Comparison of ENCODE assay signal across 8 mouse cellular contexts in the genomic region with DNA sequence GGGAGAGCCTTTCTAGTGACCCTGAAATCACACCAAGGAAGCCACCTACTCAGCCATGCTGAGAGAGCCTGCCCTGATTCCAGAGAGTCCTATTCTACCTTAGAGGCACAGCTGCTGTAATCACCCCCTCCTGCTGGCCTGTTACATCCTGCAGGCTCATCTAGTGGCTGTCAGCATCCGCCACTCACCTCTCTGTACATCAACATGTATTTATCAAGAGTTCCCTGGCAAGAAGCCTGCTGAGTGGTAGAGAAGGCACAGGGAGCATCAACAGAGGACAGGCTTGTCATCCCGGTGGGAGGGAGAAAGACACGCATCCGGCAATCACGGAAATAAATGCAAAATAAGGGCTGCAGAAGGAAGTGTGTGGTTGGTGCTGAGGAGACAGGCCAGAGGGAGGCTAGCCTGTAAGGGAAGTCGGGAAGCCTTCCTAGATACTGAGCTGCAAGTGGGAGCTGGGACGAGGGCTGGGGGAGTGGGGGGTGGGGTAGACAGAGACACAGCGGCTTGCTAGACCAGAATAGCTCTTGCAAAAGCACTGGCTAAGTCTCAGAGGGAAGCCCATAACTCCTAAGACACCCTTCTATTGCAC.
DNase-seq lines count a peak whose midpoint lies in the region; ATAC-seq and TF ChIP-seq lines count a peak whose summit lies in the region.

No protein-coding gene starts in this region.

- 4% methylated on average over 8 of the region's 8 CpGs for WGBS in heart, embryonic 14.5 days
- WGBS in liver, embryonic 14.5 days (ENCODE audit: insufficient replicate concordance) = 24% methylated on average over 8 of the region's 8 CpGs

- peaks cover 45% of the 10 kb centered on the region for H3K4me1 ChIP-seq in E14TG2a.4 (replicated peaks; ENCODE audit: low read depth, low read length)
- H3K4me1 ChIP-seq in heart, embryonic 14.5 days (ENCODE audit: control insufficient read depth in 2 of 2, insufficient read depth in 2 of 2, low read length in 2 of 2) = peaks cover 19 to 29% of the 10 kb centered on the region in 2 experiments
- peaks cover 0 to 5% of the 10 kb centered on the region in 2 experiments; a peak in 2 of 4 replicates for H3K4me1 ChIP-seq in liver, embryonic 14.5 days (replicated peaks; ENCODE audit: control insufficient read depth in 2 of 2, insufficient read depth in 2 of 2, low read length in 1 of 2)

- intact Hi-C loops in gastrocnemius, adult 2 months (cut with DNase I) = loop anchor here (5.0 kb wide), 1 partner anchor 60 kb away; no protein-coding TSS in a partner anchor

- H3K4me2 ChIP-seq in heart, embryonic 14.5 days (ENCODE audit: low read length) = peak overlapping the region; percentile 27
- no peak overlapping the region for H3K4me2 ChIP-seq in liver, embryonic 14.5 days (ENCODE audit: low read depth)

- no peak for TF ChIP-seq EP300 in liver, embryonic 14.5 days (IDR thresholded peaks at IDR 0.05; ENCODE audit: low read depth)

- no peaks in the 10 kb centered on the region for H3K9me3 ChIP-seq in E14TG2a.4 (ENCODE audit: low read length)
- no peaks in the 10 kb centered on the region for H3K9me3 ChIP-seq in heart, embryonic 14.5 days (ENCODE audit: control insufficient read depth, low read length)
- no peaks in the 10 kb centered on the region for H3K9me3 ChIP-seq in liver, embryonic 14.5 days (ENCODE audit: control insufficient read depth, low read length)

- peaks cover 7% of the 10 kb centered on the region for H3K27me3 ChIP-seq in E14TG2a.4 (ENCODE audit: insufficient read depth, low read length)
- H3K27me3 ChIP-seq in heart, embryonic 14.5 days (ENCODE audit: control insufficient read depth, insufficient read depth, low read length) = no peaks in the 10 kb centered on the region
- no peaks in the 10 kb centered on the region for H3K27me3 ChIP-seq in liver, embryonic 14.5 days (ENCODE audit: control insufficient read depth, insufficient read depth, low read length)

- H3K9ac ChIP-seq in heart, embryonic 14.5 days (ENCODE audit: low read length) = no peak overlapping the region; the same call in 1 of the 2 replicates
- H3K9ac ChIP-seq in liver, embryonic 14.5 days (replicated peaks) = no peak overlapping the region

- peak overlapping the region; percentile 80 for H3K27ac ChIP-seq in gastrocnemius, adult 2 months
- peak overlapping the region; percentile 51 to 58 for H3K27ac ChIP-seq in heart, embryonic 14.5 days (replicated peaks in 1 of 2; ENCODE audit: control insufficient read depth in 1 of 2, insufficient read depth in 1 of 2, low read depth in 2 of 2, low read length in 2 of 2)
- no peak overlapping the region for H3K27ac ChIP-seq in liver, embryonic 14.5 days

- TF ChIP-seq CTCF in gastrocnemius, adult 2 months (IDR thresholded peaks at IDR 0.05) = no peak
- no peak for TF ChIP-seq CTCF in E14TG2a.4 (conservative IDR thresholded peaks at IDR 0.05; ENCODE audit: low read length)
- no peak for TF ChIP-seq CTCF in liver, embryonic 14.5 days (IDR thresholded peaks at IDR 0.05; ENCODE audit: low read depth)

- H3K4me3 ChIP-seq in gastrocnemius, adult 2 months = no peak overlapping the region
- peak overlapping the region; percentile 56 for H3K4me3 ChIP-seq in E14TG2a.4 (replicated peaks; ENCODE audit: low read length)
- H3K4me3 ChIP-seq in heart, embryonic 14.5 days (ENCODE audit: control insufficient read depth in 1 of 2, insufficient read depth in 1 of 2, low read depth in 1 of 2, low read length in 2 of 2) = no peak overlapping the region
- H3K4me3 ChIP-seq in liver, embryonic 14.5 days (ENCODE audit: insufficient read depth in 1 of 2, low read depth in 2 of 2, low read length in 2 of 2) = no peak overlapping the region

- no peaks in the 10 kb centered on the region for H3K36me3 ChIP-seq in E14TG2a.4 (ENCODE audit: insufficient read depth, low read length)
- no peaks in the 10 kb centered on the region for H3K36me3 ChIP-seq in heart, embryonic 14.5 days (ENCODE audit: control insufficient read depth, insufficient read depth, low read length)
- no peaks in the 10 kb centered on the region for H3K36me3 ChIP-seq in liver, embryonic 14.5 days (replicated peaks; ENCODE audit: control insufficient read depth, insufficient read depth, low read depth)

- peak; percentile 53 for ATAC-seq in heart, embryonic 14.5 days (ENCODE audit: insufficient number of reproducible peaks, insufficient read depth, low FRiP score, low read depth)
- peak; percentile 33; the same call in 1 of the 2 replicates for ATAC-seq in liver, embryonic 14.5 days (ENCODE audit: insufficient read depth)
- no peak for ATAC-seq in erythroblast, adult 5-6 weeks (replicated peaks; ENCODE audit: low FRiP score, poor library complexity, severe bottlenecking)

- no peak for DNase-seq in gastrocnemius, adult 2 months
- DNase-seq in gastrocnemius, adult 18-20 months (ENCODE audit: low spot score) = no peak
- DNase-seq in liver, embryonic 14.5 days (ENCODE audit: low read depth in 3 of 3, low spot score in 3 of 3) = no peak
- DNase-seq in ovary, postnatal 10 days (ENCODE audit: low spot score) = no peak
- DNase-seq in embryo, embryonic 9.5 days (ENCODE audit: extremely low spot score) = no peak
